Mouse (Mus musculus): ENCODE data around the gene Atp8a2.

The Atp8a2 gene

GRCm38 (mm10) chr14:59644166-59644565 lies 552.8 kb downstream of the Atp8a2 start:
- no peak for DNase-seq (ENCODE audit: low read depth)

GRCm38 (mm10) chr14:59643582-59643981 lies 553.4 kb downstream of the Atp8a2 start:
- peak; percentile 86 for DNase-seq (ENCODE audit: low read depth)

- DNase-seq (ENCODE audit: low read depth) = no peak
These were observed 555.1 kb downstream of the Atp8a2 start for GRCm38 (mm10) chr14:59641856-59642255.

- no peak for DNase-seq (ENCODE audit: low read depth)
These were observed 557.9 kb downstream of the Atp8a2 start for GRCm38 (mm10) chr14:59638906-59639703.

GRCm38 (mm10) chr14:59633988-59634387 lies 563.0 kb downstream of the Atp8a2 start:
- DNase-seq (ENCODE audit: low read depth) = no peak

GRCm38 (mm10) chr14:59633295-59633898 lies 563.6 kb downstream of the Atp8a2 start:
- DNase-seq (ENCODE audit: low read depth) = no peak

GRCm38 (mm10) chr14:59632067-59632466 lies 564.9 kb downstream of the Atp8a2 start:
- DNase-seq (ENCODE audit: low read depth) = no peak

GRCm38 (mm10) chr14:59630096-59630495 lies 566.9 kb downstream of the Atp8a2 start:
- DNase-seq (ENCODE audit: low read depth) = no peak

GRCm38 (mm10) chr14:59629308-59629707 lies 567.7 kb downstream of the Atp8a2 start:
- DNase-seq (ENCODE audit: low read depth) = no peak

GRCm38 (mm10) chr14:59627823-59628222 lies 569.2 kb downstream of the Atp8a2 start:
- no peak for DNase-seq (ENCODE audit: low read depth)

- DNase-seq (ENCODE audit: low read depth) = no peak
These were observed 569.8 kb downstream of the Atp8a2 start for GRCm38 (mm10) chr14:59627142-59627680.

- no peak for DNase-seq (ENCODE audit: low read depth)
These were observed 570.3 kb downstream of the Atp8a2 start for GRCm38 (mm10) chr14:59626711-59627110.

- no peak for DNase-seq (ENCODE audit: low read depth)
These were observed 571.1 kb downstream of the Atp8a2 start for GRCm38 (mm10) chr14:59625806-59626364.

- no peak for DNase-seq (ENCODE audit: low read depth)
These were observed 571.7 kb downstream of the Atp8a2 start, which contains the start of gene Shisa2 for GRCm38 (mm10) chr14:59625158-59625805. Gene Shisa2 (plus strand): TSS chr14:59625308.

- DNase-seq (ENCODE audit: low read depth) = no peak
These were observed 572.6 kb downstream of the Atp8a2 start for GRCm38 (mm10) chr14:59624326-59624885.

GRCm38 (mm10) chr14:59616802-59617201 lies 580.2 kb downstream of the Atp8a2 start:
- no peak for DNase-seq (ENCODE audit: low read depth)

GRCm38 (mm10) chr14:59614149-59614548 lies 582.8 kb downstream of the Atp8a2 start:
- peak; percentile 64 for DNase-seq (ENCODE audit: low read depth)

- peak; percentile 80 for DNase-seq (ENCODE audit: low read depth)
These were observed 583.9 kb downstream of the Atp8a2 start for GRCm38 (mm10) chr14:59612920-59613625.

GRCm38 (mm10) chr14:59607021-59607420 lies 590.0 kb downstream of the Atp8a2 start:
- DNase-seq (ENCODE audit: low read depth) = peak; percentile 60

- peak; percentile 81 for DNase-seq (ENCODE audit: low read depth)
These were observed 591.2 kb downstream of the Atp8a2 start for GRCm38 (mm10) chr14:59605671-59606353.

Measured in 416B (cell line).